Mouse (Mus musculus) frontal cortex, postnatal 25 days (tissue): ENCODE measurements around the gene Rhox7b.
"Not testable (repeated sequence)": the region's sequence is repeated elsewhere in the genome, so short reads cannot be mapped to it uniquely, and the experiment has no call there.

Experiments used
- DNase-seq, 2 experiments: peaks; one replicate each; pipeline ENCODE4 v3.0.0; 2022; ENCODE audit warnings: low spot score in 2 of 2

Rhox7b gene

GRCm38 (mm10) chrX:37897132-37897531 is at the start of gene Rhox7b:
TSS of gene Rhox7b (minus strand) at chrX:37897232.
- DNase-seq, result not testable (repeated sequence)

- no peak for DNase-seq
Measured at GRCm38 (mm10) chrX:37916311-37916710, 19.3 kb upstream of the Rhox7b start.

DNA sequence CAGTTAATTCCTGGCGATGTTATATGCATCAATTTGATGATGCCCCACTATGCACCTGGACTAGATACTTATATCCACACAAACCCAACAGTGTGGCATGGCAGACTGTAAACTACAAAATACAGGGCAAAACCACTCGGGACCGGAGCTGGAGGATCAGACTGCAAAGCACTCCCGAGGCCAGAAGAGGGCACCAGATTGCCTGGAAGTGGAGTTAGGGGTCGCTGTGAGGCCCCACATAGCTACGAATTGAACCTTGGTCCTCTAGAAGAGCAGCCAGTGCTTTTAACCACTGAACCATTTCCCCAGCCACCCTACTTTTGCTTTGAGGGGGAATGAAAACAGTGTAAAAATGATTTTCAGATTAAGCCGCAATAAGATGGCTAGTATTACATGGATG is 11.5 kb upstream of the Rhox7b start:
- DNase-seq, result no peak

DNA sequence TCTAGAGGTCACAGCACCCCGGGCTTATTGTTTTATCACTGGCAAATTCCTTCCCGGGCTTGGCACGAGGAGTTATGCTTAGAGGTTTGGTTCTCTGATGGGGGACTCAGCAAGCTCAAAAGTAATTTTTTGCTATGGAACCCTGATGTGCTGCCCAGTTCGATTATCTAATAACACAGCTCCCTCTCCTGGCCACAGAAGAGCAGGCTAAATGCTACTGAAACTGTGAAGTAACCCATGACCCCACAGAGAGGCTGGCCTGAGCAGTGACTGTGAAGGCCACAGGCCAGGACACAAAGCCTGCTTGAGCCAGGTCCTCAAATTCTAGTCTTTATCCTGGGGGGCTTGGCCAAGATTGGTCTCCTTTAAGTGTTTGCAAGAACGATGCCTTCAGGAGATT is 6.7 kb upstream of the Rhox7b start:
- no peak for DNase-seq

GRCm38 (mm10) chrX:37901670-37902069 is 4.6 kb upstream of the Rhox7b start, which contains the start of gene Rhox9:
TSS of gene Rhox9 (minus strand) at chrX:37901770.
- not testable (repeated sequence) for DNase-seq

DNA sequence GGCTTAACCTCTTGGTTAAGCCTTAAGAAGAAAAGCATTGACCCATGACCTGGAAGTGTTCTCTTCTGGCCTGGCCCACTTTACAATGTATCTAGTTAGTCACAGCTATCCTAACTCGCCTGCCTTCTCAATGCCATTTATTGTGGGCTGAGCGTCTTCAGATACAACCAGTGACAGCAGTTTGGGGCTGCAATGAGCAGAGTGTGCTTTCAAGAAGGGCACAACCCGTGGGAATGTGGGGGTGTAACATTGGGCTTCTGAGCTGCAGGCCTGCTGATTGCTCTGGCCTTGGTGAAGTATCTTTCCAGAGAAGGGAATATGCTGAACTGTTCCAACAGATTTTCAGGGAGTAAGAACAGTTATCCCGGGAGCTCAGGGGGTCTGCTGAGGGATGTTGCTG is 18.2 kb downstream of the Rhox7b start, which contains the start of gene Rhox8:
Gene Rhox8, minus strand, starts transcription at position 101 of the 400 bp plus-strand sequence.
- DNase-seq, result no peak

GRCm38 (mm10) chrX:37871641-37872040 is 25.4 kb downstream of the Rhox7b start:
- DNase-seq, result no peak
